Mouse (Mus musculus) CH12.LX (cell line): ENCODE results near the gene Gmppa. TPM values are rescaled to one million over a fixed set of nuclear protein-coding genes. Genes with fewer than 3 reads are reported as not detected.

Experiments
- DNase-seq: peaks from one replicate; pipeline ENCODE4 v3.0.0-alpha.2; 2013; ENCODE audit errors: extremely low read depth
- H3K27ac ChIP-seq: 2 replicates; pipeline ENCODE4 v1.5.1; 2012; ENCODE audit warnings: low read depth, mild to moderate bottlenecking, control low read depth, moderate library complexity; ENCODE audit not compliant: insufficient read depth
- H3K27me3 ChIP-seq: replicated peaks from 2 replicates; pipeline ENCODE3; 2012; ENCODE audit warnings: inconsistent platforms
- H3K36me3 ChIP-seq, 2 experiments: replicated peaks in 1 of 2; 2 replicates each; pipeline versions ENCODE3 to v1.6.1; 2012; ENCODE audit warnings: inconsistent platforms in 1 of 2, low read length in 1 of 2, mild to moderate bottlenecking in 1 of 2, mixed read lengths in 1 of 2, moderate library complexity in 1 of 2; ENCODE audit not compliant: control insufficient read depth in 1 of 2, insufficient read depth in 1 of 2
- H3K4me1 ChIP-seq, 2 experiments: 2 replicates each; pipeline ENCODE4 v1.6.1; 2012; ENCODE audit warnings: inconsistent platforms in 1 of 2, moderate library complexity in 1 of 2; ENCODE audit not compliant: insufficient read depth in 2 of 2, control insufficient read depth in 1 of 2
- H3K4me2 ChIP-seq: 2 replicates; pipeline ENCODE4 v1.6.1; 2012; ENCODE audit warnings: low read depth, mild to moderate bottlenecking, control low read depth; ENCODE audit not compliant: poor library complexity, insufficient read depth, severe bottlenecking
- H3K4me3 ChIP-seq, 3 experiments: fragments of 150-350 bp in 1 of 3; sonication (generic) in 1 of 3; replicated peaks in 1 of 3; 2 replicates each; pipeline versions ENCODE3 to v1.5.1; 2011 to 2012; ENCODE audit warnings: low read depth in 2 of 3, low read length in 2 of 3, mild to moderate bottlenecking in 2 of 3, moderate library complexity in 2 of 3, control low read depth in 1 of 3, improper control_type of control experiment in 1 of 3, inconsistent platforms in 1 of 3, mixed read lengths in 1 of 3; ENCODE audit not compliant: poor library complexity in 1 of 3
- H3K79me2 ChIP-seq: replicated peaks from 2 replicates; pipeline ENCODE4 v1.6.1; 2012; ENCODE audit warnings: mild to moderate bottlenecking, moderate library complexity; ENCODE audit not compliant: control insufficient read depth, poor library complexity, insufficient read depth, severe bottlenecking; ENCODE audit errors: extremely low read depth
- H3K9ac ChIP-seq: 2 replicates; pipeline ENCODE4 v1.6.1; 2012; ENCODE audit warnings: low read depth, mild to moderate bottlenecking, control low read depth, moderate library complexity; ENCODE audit not compliant: insufficient read depth
- H3K9me3 ChIP-seq: replicated peaks from 2 replicates; pipeline ENCODE3; 2012; ENCODE audit warnings: low read length, inconsistent platforms, mixed read lengths
- BHLHE40 ChIP-seq: IDR thresholded peaks from 2 replicates; pipeline ENCODE4 v1.6.1; 2011; ENCODE audit warnings: mild to moderate bottlenecking, low read depth, low read length, improper control_type of control experiment
- CHD1 ChIP-seq: IDR thresholded peaks from 2 replicates; pipeline ENCODE4 v1.6.1; 2012; ENCODE audit warnings: low read depth, low read length, improper control_type of control experiment, inconsistent platforms
- E2F4 ChIP-seq: IDR thresholded peaks from 2 replicates; pipeline ENCODE4 v1.6.1; 2011; ENCODE audit warnings: low read depth, low read length, improper control_type of control experiment; ENCODE audit not compliant: insufficient replicate concordance
- ELF1 ChIP-seq: IDR thresholded peaks from 2 replicates; pipeline ENCODE4 v1.6.1; 2014; ENCODE audit warnings: low read depth, mild to moderate bottlenecking, inconsistent platforms, low read length, improper control_type of control experiment
- EP300 ChIP-seq: IDR thresholded peaks from 2 replicates; pipeline ENCODE4 v1.6.1; 2011; ENCODE audit warnings: low read length, improper control_type of control experiment
- ETS1 ChIP-seq: conservative IDR thresholded peaks from 2 replicates; pipeline ENCODE4 v1.6.1; 2012; ENCODE audit warnings: low read depth, mild to moderate bottlenecking, inconsistent platforms, low read length, improper control_type of control experiment, moderate library complexity
- GABPA ChIP-seq: IDR thresholded peaks from 2 replicates; pipeline ENCODE4 v1.6.1; 2012; ENCODE audit warnings: low read depth, low read length, improper control_type of control experiment, inconsistent platforms; ENCODE audit not compliant: insufficient replicate concordance
- IRF4 ChIP-seq: IDR thresholded peaks from 2 replicates; pipeline ENCODE4 v1.6.1; 2014; ENCODE audit warnings: low read depth, mild to moderate bottlenecking, inconsistent platforms, low read length, improper control_type of control experiment
- KAT2A ChIP-seq: IDR thresholded peaks from 2 replicates; pipeline ENCODE4 v1.6.1; 2012; ENCODE audit warnings: low read length, improper control_type of control experiment, inconsistent platforms; ENCODE audit not compliant: insufficient replicate concordance
- MAFK ChIP-seq: IDR thresholded peaks from 2 replicates; pipeline ENCODE4 v1.6.1; 2011; ENCODE audit warnings: low read length, improper control_type of control experiment; ENCODE audit not compliant: insufficient replicate concordance
- MAZ ChIP-seq: IDR thresholded peaks from 2 replicates; pipeline ENCODE4 v1.6.1; 2012; ENCODE audit warnings: low read depth, mild to moderate bottlenecking, inconsistent platforms, low read length, improper control_type of control experiment, moderate library complexity
- MEF2A ChIP-seq: IDR thresholded peaks from 2 replicates; pipeline ENCODE4 v1.6.1; 2014; ENCODE audit warnings: low read depth, mild to moderate bottlenecking, inconsistent platforms, low read length, improper control_type of control experiment, borderline replicate concordance
- MYC ChIP-seq: IDR thresholded peaks from 2 replicates; pipeline ENCODE4 v1.6.1; 2011; ENCODE audit warnings: low read depth, mild to moderate bottlenecking, improper control_type of control experiment, low read length
- PAX5 ChIP-seq: IDR thresholded peaks from 2 replicates; pipeline ENCODE4 v1.6.1; 2012; ENCODE audit warnings: low read length, inconsistent platforms, mixed read lengths
- SIN3A ChIP-seq: IDR thresholded peaks from 2 replicates; pipeline ENCODE4 v1.6.1; 2012; ENCODE audit warnings: low read length, improper control_type of control experiment, inconsistent platforms
- SMC3 ChIP-seq: IDR thresholded peaks from 2 replicates; pipeline ENCODE4 v1.6.1; 2011; ENCODE audit warnings: low read depth, low read length, improper control_type of control experiment
- TBP ChIP-seq: conservative IDR thresholded peaks from 2 replicates; pipeline ENCODE4 v1.6.1; 2011; ENCODE audit warnings: low read depth, low read length, improper control_type of control experiment
- TCF12 ChIP-seq: IDR thresholded peaks from 2 replicates; pipeline ENCODE4 v1.6.1; 2014; ENCODE audit warnings: low read depth, mild to moderate bottlenecking, inconsistent platforms, low read length, improper control_type of control experiment
- UBTF ChIP-seq: IDR thresholded peaks from 2 replicates; pipeline ENCODE4 v1.6.1; 2012; ENCODE audit warnings: low read depth, mild to moderate bottlenecking, inconsistent platforms, low read length, improper control_type of control experiment, moderate library complexity
- ZMIZ1 ChIP-seq: IDR thresholded peaks from 2 replicates; pipeline ENCODE4 v1.6.1; 2012; ENCODE audit warnings: low read depth, mild to moderate bottlenecking, inconsistent platforms, low read length, improper control_type of control experiment
- ZNF384 ChIP-seq: IDR thresholded peaks from 2 replicates; pipeline ENCODE4 v1.6.1; 2012; ENCODE audit warnings: low read depth, low read length, improper control_type of control experiment, inconsistent platforms
- dilution Hi-C: fragments of 300-500 bp; cut with MboI; formaldehyde crosslinking; loops from 2 replicates; pipeline ENCODE4 v1.14.3; 2020; ENCODE audit warnings: low sequenced_read_pairs; ENCODE audit not compliant: extremely low pct_unique_long_range_greater_than_20kb, extremely low pct_ligation_motif_present
- in situ Hi-C: fragments of 300-500 bp; cut with MboI; formaldehyde crosslinking; loops from 3 replicates; pipeline ENCODE4 v1.14.3; 2019; ENCODE audit warnings: low sequenced_read_pairs, low pct_ligation_motif_present, low pct_unique_long_range_greater_than_20kb, mixed read lengths
- polyA plus RNA-seq: library from polyadenylated mRNA; unstranded; fragments of >175 nt; gene quantifications from 2 replicates; pipeline ENCODE4 v1.2.1, GENCODE M21; 2012; ENCODE audit warnings: low read depth; ENCODE audit not compliant: insufficient read length
- total RNA-seq, 2 experiments: library from RNA; depleted of rRNA; stranded (reverse); fragments of 300-350 nt in 1 of 2; fragments of >200 nt in 1 of 2; gene quantifications; 2 replicates each; pipeline ENCODE4 v1.2.3; 2012 to 2014

Gmppa gene
- total and polyA plus RNA-seq, 3 experiments = 102 to 153 (median 126) TPM

- H3K4me3 ChIP-seq = no peak overlapping the region
- H3K9ac ChIP-seq = no peak overlapping the region
- peaks cover 9% of the 10 kb centered on the region for H3K79me2 ChIP-seq
- in situ Hi-C loops (no loop called here), dilution Hi-C loops (no loop called here)
- peaks cover 34 to 62% of the 10 kb centered on the region in 2 experiments for H3K36me3 ChIP-seq
- DNase-seq = no peak
- no peaks in the 10 kb centered on the region for H3K9me3 ChIP-seq
- H3K27me3 ChIP-seq = no peaks in the 10 kb centered on the region
- H3K27ac ChIP-seq = no peak overlapping the region
- H3K4me2 ChIP-seq = no peak overlapping the region
- TF ChIP-seq PAX5 = no peak
- no peak for TF ChIP-seq BHLHE40
- TF ChIP-seq TBP = no peak
- no peak for TF ChIP-seq ETS1
- TF ChIP-seq MEF2A = no peak
- TF ChIP-seq ELF1 = no peak
- TF ChIP-seq ZNF384 = no peak
- no peak for TF ChIP-seq IRF4
- TF ChIP-seq CHD1 = no peak
- TF ChIP-seq MAZ = no peak
- TF ChIP-seq KAT2A = no peak
- no peak for TF ChIP-seq UBTF
- TF ChIP-seq EP300 = no peak
- no peak for TF ChIP-seq MYC
- no peak for TF ChIP-seq GABPA
- no peak for TF ChIP-seq SMC3
- no peak for TF ChIP-seq E2F4
- TF ChIP-seq SIN3A = no peak
- TF ChIP-seq, all 38 proteins: peak for 0
- H3K4me1 ChIP-seq = peaks cover 3 to 18% of the 10 kb centered on the region in 2 experiments
Measured at GRCm38 (mm10) chr1:75438782-75439181, 3.1 kb downstream of the Gmppa start.

GRCm38 (mm10) chr1:75440661-75441060 lies 4.9 kb downstream of the Gmppa start:
- H3K27me3 ChIP-seq = no peaks in the 10 kb centered on the region
- H3K4me2 ChIP-seq = no peak overlapping the region
- in situ Hi-C loops (no loop called here), dilution Hi-C loops (no loop called here)
- H3K36me3 ChIP-seq = peaks cover 34 to 66% of the 10 kb centered on the region in 2 experiments
- H3K27ac ChIP-seq = no peak overlapping the region
- H3K4me1 ChIP-seq = peaks cover 3 to 13% of the 10 kb centered on the region in 2 experiments
- peaks cover 9% of the 10 kb centered on the region for H3K79me2 ChIP-seq
- DNase-seq = no peak
- no peaks in the 10 kb centered on the region for H3K9me3 ChIP-seq
- no peak overlapping the region for H3K9ac ChIP-seq
- no peak for TF ChIP-seq TCF12
- TF ChIP-seq MAFK = no peak
- TF ChIP-seq ZMIZ1 = no peak
- H3K4me3 ChIP-seq = no peak overlapping the region
